Mouse (Mus musculus): ENCODE measurements at regions not wholly inside any gene's neighbourhood (a gene's known extent, or its start where the extent isn't known, plus 50 kb on each side); places are given as distances from the start of the nearest gene placed in this dataset.
A peak's percentile ranks its signal among the peaks of the same experiment; 100 is the strongest.

- peak in 1 of 2 experiments; percentile 13 for DNase-seq
Observed at GRCm38 (mm10) chr4:131014301-131015081, 70.3 kb downstream of the Matn1 start.

- no peak for DNase-seq
Observed at GRCm38 (mm10) chr4:131015156-131015555, 71.0 kb downstream of the Matn1 start.

GRCm38 (mm10) chr4:131023601-131024000 is 79.4 kb downstream of the Matn1 start:
- DNase-seq = no peak

- DNase-seq = no peak
Observed at GRCm38 (mm10) chr4:131036292-131036691, 92.1 kb downstream of the Matn1 start.

GRCm38 (mm10) chr4:131037179-131037578 is 93.0 kb downstream of the Matn1 start:
- no peak for DNase-seq

- DNase-seq = no peak
Observed at GRCm38 (mm10) chr4:131039686-131040085, 95.5 kb downstream of the Matn1 start.

- no peak for DNase-seq
Observed at GRCm38 (mm10) chr4:131041210-131041609, 97.0 kb downstream of the Matn1 start.

- no peak for DNase-seq
Observed at GRCm38 (mm10) chr4:131046101-131046500, 101.9 kb downstream of the Matn1 start.

GRCm38 (mm10) chr4:131046969-131047650 is 102.9 kb downstream of the Matn1 start:
- peak in 1 of 2 experiments; percentile 26 for DNase-seq

- DNase-seq = no peak
Observed at GRCm38 (mm10) chr4:131056293-131056692, 112.1 kb downstream of the Matn1 start.

- no peak for DNase-seq
Observed at GRCm38 (mm10) chr4:131059572-131059971, 115.4 kb downstream of the Matn1 start.

- DNase-seq = no peak
Observed at GRCm38 (mm10) chr4:131060191-131060680, 116.1 kb downstream of the Matn1 start.

- DNase-seq = no peak
Observed at GRCm38 (mm10) chr4:131060706-131061105, 116.5 kb downstream of the Matn1 start.

GRCm38 (mm10) chr4:131062592-131062991 is 118.4 kb downstream of the Matn1 start:
- no peak for DNase-seq

GRCm38 (mm10) chr4:131066186-131066939 is 122.2 kb downstream of the Matn1 start:
- no peak for DNase-seq

- no peak for DNase-seq
Observed at GRCm38 (mm10) chr4:131070566-131070965, 126.4 kb downstream of the Matn1 start.

- no peak for DNase-seq
Observed at GRCm38 (mm10) chr4:131072623-131073022, 128.4 kb downstream of the Matn1 start.

GRCm38 (mm10) chr4:131073420-131073819 is 129.2 kb downstream of the Matn1 start:
- no peak for DNase-seq

- no peak for DNase-seq
Observed at GRCm38 (mm10) chr4:131075326-131075932, 131.2 kb downstream of the Matn1 start.

GRCm38 (mm10) chr4:131076628-131077027 is 132.4 kb downstream of the Matn1 start:
- no peak for DNase-seq

- DNase-seq = no peak
Observed at GRCm38 (mm10) chr4:131080113-131080512, 135.9 kb downstream of the Matn1 start.

GRCm38 (mm10) chr4:131083405-131083804 is 139.2 kb downstream of the Matn1 start:
- no peak for DNase-seq

- DNase-seq = no peak
Observed at GRCm38 (mm10) chr4:131097421-131097820, 153.2 kb downstream of the Matn1 start.
